Comparison of ENCODE assay signal across 8 mouse cellular contexts in the genomic region with DNA sequence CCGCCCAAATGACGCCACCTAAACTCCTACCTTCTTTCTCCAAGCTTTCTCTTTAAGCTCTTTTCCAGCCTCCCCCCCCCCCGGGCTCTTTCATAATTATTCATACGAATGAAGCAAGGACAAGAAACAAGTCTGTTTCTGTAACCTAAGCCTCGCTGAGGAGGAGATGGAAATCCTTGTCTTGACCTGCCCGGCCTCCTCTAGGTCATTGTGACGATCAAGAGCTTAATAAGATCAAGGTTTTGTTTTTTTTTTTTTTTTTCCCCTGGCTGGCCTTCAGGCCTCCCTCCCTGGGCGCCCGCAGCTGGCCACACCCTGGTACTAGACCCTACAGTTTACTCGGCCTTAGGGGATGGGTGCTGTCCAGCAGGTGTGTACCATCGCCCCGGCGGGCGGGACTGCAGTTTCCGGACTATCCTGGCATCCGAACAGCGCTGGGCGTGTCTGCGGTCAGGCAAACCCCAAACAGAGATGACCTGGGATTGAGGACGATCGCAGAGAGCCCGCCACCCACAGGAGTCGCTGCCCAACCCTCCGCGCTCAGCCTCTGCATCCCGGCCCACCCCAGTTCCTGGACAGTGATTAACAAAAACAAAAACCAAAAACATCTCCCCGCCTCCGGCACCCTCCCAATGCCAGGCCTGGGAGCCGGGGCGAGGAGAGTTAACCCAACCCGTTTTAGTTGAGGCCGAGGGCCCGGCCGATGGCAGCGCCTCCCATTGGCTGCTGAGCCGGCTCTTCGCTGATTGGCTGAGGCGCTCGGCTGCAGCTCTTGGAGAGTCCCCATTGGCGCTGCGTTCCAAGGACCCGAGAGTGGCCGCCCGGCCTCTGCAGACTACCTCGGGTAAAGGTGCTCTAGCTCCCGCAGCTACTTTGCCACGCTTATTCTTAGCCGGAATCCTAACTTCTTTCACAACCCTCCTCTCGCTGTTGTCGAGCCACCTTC. TPM values are rescaled to one million over a fixed set of nuclear protein-coding genes. Genes with fewer than 3 reads are reported as not detected.
A peak's percentile ranks its signal among the peaks of the same experiment; 100 is the strongest.
DNase-seq lines count a peak whose midpoint lies in the region; ATAC-seq and TF ChIP-seq lines count a peak whose summit lies in the region.

A gene (plus strand): TSS at position 795 of the 946 bp plus-strand sequence.

- peaks cover 2% of the 10 kb centered on the region for H3K27me3 ChIP-seq in megakaryocyte, embryonic 14.5 days (replicated peaks)

- ATAC-seq in activated CD4-positive, CD25-positive, alpha-beta regulatory T cell, adult 4 months, result peak; percentile 88

- TF ChIP-seq CTCF in cortical plate, adult 2 months (IDR thresholded peaks at IDR 0.05; ENCODE audit: extremely low read depth, insufficient read depth, low read length), result no peak

- H3K36me3 ChIP-seq in megakaryocyte, embryonic 14.5 days (replicated peaks; ENCODE audit: low read length), result no peaks in the 10 kb centered on the region

- peaks cover 5% of the 10 kb centered on the region for H3K4me1 ChIP-seq in cortical plate, adult 2 months (ENCODE audit: control insufficient read depth, insufficient read depth, low read length)
- peaks cover 54% of the 10 kb centered on the region for H3K4me1 ChIP-seq in megakaryocyte, embryonic 14.5 days

- H3K4me3 ChIP-seq in cortical plate, adult 2 months (ENCODE audit: insufficient read depth, low read length), result peak within 1 kb of the TSS; percentile 89
- H3K4me3 ChIP-seq in megakaryocyte, embryonic 14.5 days (replicated peaks), result peak within 1 kb of the TSS; percentile 94

- peak; percentile 82 to 88 for DNase-seq in gastrocnemius, adult 8-10 months (ENCODE audit: low spot score in 2 of 2)
- DNase-seq in hindlimb bud, embryonic 11.5 days (ENCODE audit: extremely low spot score, low read depth, low spot score), result peak; percentile 52
- peak; percentile 76 to 91 for DNase-seq in left cerebral cortex, adult 8-10 months (ENCODE audit: low spot score in 2 of 2)
- peak; percentile 95 to 96 for DNase-seq in right cerebral cortex, postnatal 10 days (ENCODE audit: low spot score in 2 of 2)
- DNase-seq in urinary bladder, postnatal 25 days (ENCODE audit: low spot score), result peak; percentile 83

- TF ChIP-seq POLR2A in cortical plate, adult 2 months (IDR thresholded peaks at IDR 0.05; ENCODE audit: extremely low read depth, insufficient read depth, low read length), result peak; percentile 67

- H3K9me3 ChIP-seq in megakaryocyte, embryonic 14.5 days, result no peaks in the 10 kb centered on the region

- peak within 1 kb of the TSS; percentile 80 for H3K27ac ChIP-seq in cortical plate, adult 2 months (ENCODE audit: insufficient read depth, low read length)

RNA-seq across cellular contexts. Expression of the gene that starts here (rescaled TPM):
- polyA plus RNA-seq in activated CD4-positive, CD25-positive, alpha-beta regulatory T cell, adult 4 months (2017; shearing (Covaris generic)), result 1 to 10 TPM; 7.2 to 7.6 TPM
- polyA plus RNA-seq in cortical plate, adult 2 months (2012; rRNA removed), result 12.2 and 12.8 TPM in 2 replicates
- total RNA-seq in gastrocnemius, adult 8-10 months (2022), result 1 to 10 TPM; 3.5 to 4.8 (median 4.3) TPM
- total RNA-seq in left cerebral cortex, adult 8-10 months (2022), result 1 to 10 TPM; 4.0 to 8.6 (median 7.1) TPM
- polyA plus RNA-seq in megakaryocyte, embryonic 14.5 days (2012; ENCODE audit: insufficient read depth, low replicate concordance), result 3.0 TPM in 1 of 2 replicates, not detected in the other

Comparison
In these comparisons a context has a peak if more than half of its experiments do, and no peak if none do; other contexts are left out.
1. Peak in every context shown above with its lines: DNase-seq, ATAC-seq, H3K4me3 ChIP-seq and H3K27ac ChIP-seq.